Mouse (Mus musculus) CD4-positive, CD25-positive, alpha-beta regulatory T cell, adult 2 months (primary cell): ENCODE data around the gene Prl2b1.

Experiments used
- DNase-seq: peaks from one replicate; pipeline ENCODE4 v3.0.0-alpha.2; 2012; ENCODE audit warnings: low read depth, low spot score

Gene Prl2b1

DNA sequence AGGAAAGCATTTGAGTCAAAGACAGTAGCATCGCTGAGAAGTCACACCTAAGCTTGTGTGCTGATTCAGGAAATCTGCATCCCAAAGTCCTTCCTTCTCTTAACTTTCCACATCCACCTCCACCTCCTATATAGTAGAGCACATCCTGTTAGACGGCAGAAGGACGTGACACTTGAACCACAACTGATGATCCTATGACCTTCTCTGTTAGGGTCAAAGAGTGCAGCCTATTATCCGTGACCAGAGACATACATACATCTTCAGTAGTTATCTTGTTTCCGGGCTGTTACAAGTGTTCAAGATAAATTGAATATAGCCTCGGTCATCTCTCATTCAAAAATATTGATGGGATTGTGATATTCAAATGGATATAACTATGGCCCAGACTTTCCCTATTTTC is at the start of gene Prl2b1:
Gene Prl2b1 (minus strand): TSS at position 101 of the 400 bp plus-strand sequence.
- DNase-seq: no peak

DNA sequence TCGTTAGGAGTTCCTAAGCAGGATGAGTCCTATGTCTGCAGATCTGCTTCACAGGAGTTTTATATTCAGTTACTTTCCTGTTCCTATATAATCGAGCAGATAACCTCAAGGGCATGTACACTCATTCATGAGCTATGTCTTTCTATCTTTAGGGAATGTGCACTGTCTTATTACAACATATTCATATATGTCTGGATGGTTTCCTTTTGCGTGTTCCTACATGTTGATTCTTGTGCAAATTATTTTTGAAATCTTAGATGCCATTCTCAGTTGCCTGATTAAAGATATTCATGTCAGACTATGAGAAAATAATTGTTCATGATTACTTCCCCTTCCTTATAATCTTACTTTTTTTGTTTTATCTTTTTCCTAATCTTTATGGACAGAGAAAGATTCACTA is 47.9 kb upstream of the Prl2b1 start, which contains the start of gene Prl8a6:
Gene Prl8a6 (minus strand): TSS at position 101 of the 400 bp plus-strand sequence.
- no peak for DNase-seq

DNA sequence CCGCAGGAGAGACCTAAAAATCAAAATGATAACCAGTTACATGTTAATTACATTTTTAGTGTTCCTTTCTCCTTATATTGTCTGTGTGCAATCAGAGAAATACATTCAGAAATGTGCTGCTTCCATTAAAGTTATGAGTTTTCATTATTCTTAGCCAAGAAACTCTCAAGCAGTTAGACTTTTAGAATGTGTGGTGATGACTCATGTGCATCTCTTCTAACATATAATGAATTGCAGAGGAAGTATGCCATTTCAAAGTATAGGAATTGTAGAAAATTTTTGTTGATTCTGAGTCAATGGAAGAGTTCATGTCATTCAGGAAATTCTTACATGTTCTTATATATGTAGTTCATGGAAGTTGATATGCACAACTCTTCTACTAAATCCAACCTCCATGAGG is 42.5 kb upstream of the Prl2b1 start:
- no peak for DNase-seq

GRCm38 (mm10) chr13:27413640-27414039 is 23.0 kb upstream of the Prl2b1 start:
- no peak for DNase-seq

DNA sequence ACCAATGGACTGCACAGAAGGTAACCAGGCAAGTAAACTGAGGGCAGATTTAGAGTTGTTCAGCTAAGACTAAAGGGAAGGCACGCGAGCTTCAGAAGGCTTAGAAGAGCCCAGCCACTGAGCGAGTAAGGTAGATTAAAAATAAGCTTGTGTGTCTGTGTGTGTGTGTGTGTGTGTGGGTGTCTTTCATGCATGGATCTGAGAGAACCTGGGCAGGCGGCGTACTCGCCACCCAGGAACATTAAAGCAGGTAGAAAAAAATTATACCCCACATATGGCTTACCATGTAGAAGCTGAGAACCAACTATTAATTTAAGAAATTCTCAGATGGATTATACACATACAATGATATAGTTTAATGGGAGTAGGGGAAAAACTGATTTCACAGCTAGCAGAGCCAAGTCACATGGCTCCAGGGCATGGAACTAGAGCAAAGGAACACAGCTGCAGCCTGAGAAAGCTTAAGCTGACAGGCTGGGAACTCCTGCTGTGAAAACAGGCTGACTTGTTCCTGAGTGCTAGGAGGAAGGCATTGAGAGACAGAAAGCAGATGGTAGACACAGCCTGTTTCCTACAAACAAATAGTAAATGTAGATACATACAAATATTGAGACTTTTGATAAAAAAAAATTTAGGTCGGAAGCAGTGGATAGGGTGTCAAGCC is 8.5 kb upstream of the Prl2b1 start:
- no peak for DNase-seq

DNA sequence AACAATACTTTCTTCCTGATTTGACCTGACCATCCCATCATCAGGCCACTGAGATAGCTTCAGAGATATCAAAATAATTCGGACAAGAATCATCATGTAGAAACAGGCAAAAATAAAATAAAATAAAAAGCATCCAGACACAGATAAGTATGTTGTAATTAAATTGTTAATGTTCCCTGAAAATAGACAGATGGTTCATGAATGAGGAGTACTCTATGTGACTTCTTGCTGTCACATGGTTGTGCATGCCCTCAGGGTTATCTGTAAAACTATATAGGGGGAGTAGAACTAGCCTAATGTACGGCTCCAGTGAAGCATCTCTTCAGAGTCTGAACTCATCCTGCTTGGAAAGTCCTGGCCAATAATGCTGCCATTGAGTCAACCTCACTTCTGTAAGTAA is 45.3 kb downstream of the Prl2b1 start, which contains the start of gene Prl8a2:
Gene Prl8a2 (plus strand): TSS at position 301 of the 400 bp plus-strand sequence.
- DNase-seq: no peak

GRCm38 (mm10) chr13:27342733-27343275 is 47.8 kb downstream of the Prl2b1 start:
- DNase-seq: no peak

- no peak for DNase-seq
These were observed 55.7 kb downstream of the Prl2b1 start for GRCm38 (mm10) chr13:27334989-27335388.
